Mouse (Mus musculus): ENCODE measurements around the gene Tmem184a. TPM values are rescaled to one million over a fixed set of nuclear protein-coding genes. Genes with fewer than 3 reads are reported as not detected.

The Tmem184a gene
- polyA plus RNA-seq, 1 experiment from 2014 or later: 72.0 TPM

DNA sequence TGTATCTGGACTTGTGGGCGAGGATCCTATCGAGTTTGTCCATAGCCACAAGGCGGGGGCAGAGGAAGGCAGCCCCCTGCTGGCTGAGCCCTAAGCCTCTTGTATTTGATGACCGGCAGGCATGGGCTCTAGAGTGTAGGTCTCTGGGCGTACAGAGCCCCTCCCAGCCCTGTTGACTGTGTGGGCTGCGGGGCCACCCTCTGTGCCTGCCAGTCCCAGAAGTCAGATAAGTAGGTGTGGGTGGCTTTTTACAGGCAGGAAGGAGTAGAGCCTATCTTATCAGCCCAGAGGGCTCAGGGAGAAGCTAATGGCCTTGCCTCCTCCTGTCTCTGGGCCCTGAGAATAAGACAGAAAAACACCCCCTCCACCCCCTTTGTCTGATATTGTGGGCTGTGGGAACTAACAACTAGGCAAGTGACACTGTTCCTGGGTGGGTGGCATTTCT, 15.6 kb downstream of the Tmem184a start:
- 0 out of 2 replicates have a peak, but pooled peaks cover 2% of the 10 kb centered on the region for H3K4me1 ChIP-seq (replicated peaks; ENCODE audit: control insufficient read depth, insufficient read depth)
- ATAC-seq (ENCODE audit: low FRiP score, low TSS enrichment) (peak; percentile 70), DNase-seq (ENCODE audit: low spot score) (peak; percentile 72)
- no peaks in the 10 kb centered on the region for H3K27me3 ChIP-seq (ENCODE audit: control insufficient read depth, insufficient read depth, low read length)
- TF ChIP-seq EP300 (optimal IDR thresholded peaks at IDR 0.05): no peak
- peak; percentile 51 for TF ChIP-seq CTCF (IDR thresholded peaks at IDR 0.05; ENCODE audit: low read depth)
- H3K9me3 ChIP-seq (ENCODE audit: control insufficient read depth, low read length): no peaks in the 10 kb centered on the region
- H3K4me2 ChIP-seq (replicated peaks; ENCODE audit: low read depth): no peak overlapping the region
- no peak overlapping the region for H3K4me3 ChIP-seq (ENCODE audit: low read depth, low read length)
- peaks cover 20% of the 10 kb centered on the region for H3K36me3 ChIP-seq (ENCODE audit: control insufficient read depth, insufficient read depth, low read length)
- H3K9ac ChIP-seq (ENCODE audit: low read length): no peak overlapping the region
- WGBS: 10% methylated on average over 6 of the region's 6 CpGs
- peak overlapping the region; percentile 5; the same call in 1 of the 2 replicates for H3K27ac ChIP-seq (replicated peaks)

DNA sequence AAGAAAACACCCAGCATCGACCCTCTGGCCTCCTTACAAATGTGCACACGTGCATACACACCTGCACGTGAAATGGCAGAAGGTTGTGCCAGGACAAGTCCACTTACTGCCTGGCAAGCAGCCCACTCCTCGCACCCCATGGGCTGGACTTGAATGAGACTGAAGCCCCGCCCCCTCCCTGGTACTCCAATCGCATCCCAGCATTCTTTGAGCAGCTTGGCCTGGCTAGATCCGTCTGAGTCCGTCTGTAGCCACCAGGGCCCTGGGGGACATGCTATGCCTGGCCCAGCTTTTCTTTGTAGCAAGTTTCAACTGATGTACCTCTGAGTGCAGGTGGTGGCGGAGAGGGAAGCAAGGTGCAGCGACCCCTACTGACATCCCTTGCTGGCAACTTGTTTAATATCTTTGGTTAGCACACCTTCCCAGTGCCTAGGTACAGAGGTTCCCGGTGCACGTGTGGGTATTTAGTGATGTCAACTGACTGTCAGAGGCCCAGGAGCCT, 16.1 kb downstream of the Tmem184a start:
- WGBS: 8% methylated on average over 12 of the region's 12 CpGs
- Histone ChIP-seq H3K27ac (replicated peaks) (peak overlapping the region; percentile 5; the same call in 1 of the 2 replicates), H3K4me1 (replicated peaks; ENCODE audit: control insufficient read depth, insufficient read depth) (0 out of 2 replicates have a peak, but pooled peaks cover 2% of the 10 kb centered on the region), H3K4me3 (ENCODE audit: low read depth, low read length) (no peak overlapping the region), H3K9me3 (ENCODE audit: control insufficient read depth, low read length) (no peaks in the 10 kb centered on the region), H3K27me3 (ENCODE audit: control insufficient read depth, insufficient read depth, low read length) (no peaks in the 10 kb centered on the region), H3K4me2 (replicated peaks; ENCODE audit: low read depth) (no peak overlapping the region), H3K9ac (ENCODE audit: low read length) (0 out of 2 replicates have a peak overlapping the region, but pooled peaks have one; percentile 43), H3K36me3 (ENCODE audit: control insufficient read depth, insufficient read depth, low read length) (peaks cover 21% of the 10 kb centered on the region)
- DNase-seq (ENCODE audit: low spot score) (peak; percentile 84), ATAC-seq (ENCODE audit: low FRiP score, low TSS enrichment) (peak; percentile 31)
- TF ChIP-seq CTCF (IDR thresholded peaks at IDR 0.05; ENCODE audit: low read depth) (peak; percentile 62; the same call in 1 of the 2 replicates), EP300 (optimal IDR thresholded peaks at IDR 0.05) (no peak)

DNA sequence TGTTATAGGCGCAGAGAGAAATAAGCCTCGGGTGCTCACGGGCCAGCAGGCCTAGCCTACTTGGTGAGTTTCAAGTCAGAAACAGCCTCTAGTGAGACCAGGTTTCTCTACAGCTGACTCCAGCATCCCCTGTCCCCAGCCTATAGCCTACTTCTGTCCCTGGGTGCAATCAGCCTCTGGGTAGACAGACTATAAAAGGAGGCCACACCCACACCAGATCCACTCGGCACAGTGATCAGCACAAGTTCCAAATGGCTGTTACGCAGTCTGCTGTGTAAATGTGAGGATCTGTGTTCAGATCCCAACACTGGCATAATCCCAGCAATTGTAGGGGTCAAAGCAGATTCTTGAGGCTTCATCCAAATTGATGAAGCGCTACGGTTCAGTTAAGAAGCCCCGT, 16.6 kb downstream of the Tmem184a start:
- no peaks in the 10 kb centered on the region for H3K27me3 ChIP-seq (ENCODE audit: control insufficient read depth, insufficient read depth, low read length)
- no peak overlapping the region for H3K4me3 ChIP-seq (ENCODE audit: low read depth, low read length)
- H3K9ac ChIP-seq (ENCODE audit: low read length): no peak overlapping the region
- no peak for DNase-seq (ENCODE audit: low spot score)
- H3K27ac ChIP-seq (replicated peaks): no peak overlapping the region
- 73% methylated on average over 8 of the region's 8 CpGs for WGBS
- peaks cover 2% of the 10 kb centered on the region; the same call in 1 of the 2 replicates for H3K4me1 ChIP-seq (replicated peaks; ENCODE audit: control insufficient read depth, insufficient read depth)
- H3K9me3 ChIP-seq (ENCODE audit: control insufficient read depth, low read length): no peaks in the 10 kb centered on the region
- no peak overlapping the region for H3K4me2 ChIP-seq (replicated peaks; ENCODE audit: low read depth)
- no peak for TF ChIP-seq CTCF (IDR thresholded peaks at IDR 0.05; ENCODE audit: low read depth)
- no peak for TF ChIP-seq EP300 (optimal IDR thresholded peaks at IDR 0.05)
- peaks cover 21% of the 10 kb centered on the region for H3K36me3 ChIP-seq (ENCODE audit: control insufficient read depth, insufficient read depth, low read length)
- ATAC-seq (ENCODE audit: low FRiP score, low TSS enrichment): peak; percentile 3; the same call in 1 of the 2 replicates

DNA sequence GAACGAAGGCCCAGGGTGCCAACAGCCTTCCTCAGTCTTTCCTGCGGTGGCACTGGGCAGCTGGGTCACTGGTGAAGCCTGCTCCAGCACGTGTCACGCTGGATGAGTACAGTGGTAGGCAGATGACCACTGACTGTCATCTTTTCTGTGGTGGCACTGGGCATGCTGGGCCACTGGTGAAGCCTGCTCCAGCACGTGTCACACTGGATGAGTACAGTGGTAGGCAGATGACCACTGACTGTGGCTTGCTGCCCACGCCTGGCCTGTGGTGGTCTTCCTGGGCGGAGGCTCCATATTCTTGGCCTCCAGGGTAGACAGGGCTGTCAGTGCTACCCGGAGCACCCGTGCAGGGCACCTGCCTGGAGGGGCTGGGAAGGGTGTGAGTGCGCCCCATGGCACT, 17.8 kb downstream of the Tmem184a start:
- Histone ChIP-seq H3K9ac (ENCODE audit: low read length) (no peak overlapping the region), H3K4me3 (ENCODE audit: low read depth, low read length) (no peak overlapping the region), H3K36me3 (ENCODE audit: control insufficient read depth, insufficient read depth, low read length) (peaks cover 21% of the 10 kb centered on the region), H3K27ac (replicated peaks) (no peak overlapping the region), H3K4me2 (replicated peaks; ENCODE audit: low read depth) (no peak overlapping the region), H3K4me1 (replicated peaks; ENCODE audit: control insufficient read depth, insufficient read depth) (peaks cover 13% of the 10 kb centered on the region), H3K9me3 (ENCODE audit: control insufficient read depth, low read length) (no peaks in the 10 kb centered on the region), H3K27me3 (ENCODE audit: control insufficient read depth, insufficient read depth, low read length) (no peaks in the 10 kb centered on the region)
- ATAC-seq (ENCODE audit: low FRiP score, low TSS enrichment) (no peak), DNase-seq (ENCODE audit: low spot score) (no peak)
- WGBS: 93% methylated on average over 10 of the region's 10 CpGs
- no peak for TF ChIP-seq CTCF (IDR thresholded peaks at IDR 0.05; ENCODE audit: low read depth)
- no peak for TF ChIP-seq EP300 (optimal IDR thresholded peaks at IDR 0.05)

DNA sequence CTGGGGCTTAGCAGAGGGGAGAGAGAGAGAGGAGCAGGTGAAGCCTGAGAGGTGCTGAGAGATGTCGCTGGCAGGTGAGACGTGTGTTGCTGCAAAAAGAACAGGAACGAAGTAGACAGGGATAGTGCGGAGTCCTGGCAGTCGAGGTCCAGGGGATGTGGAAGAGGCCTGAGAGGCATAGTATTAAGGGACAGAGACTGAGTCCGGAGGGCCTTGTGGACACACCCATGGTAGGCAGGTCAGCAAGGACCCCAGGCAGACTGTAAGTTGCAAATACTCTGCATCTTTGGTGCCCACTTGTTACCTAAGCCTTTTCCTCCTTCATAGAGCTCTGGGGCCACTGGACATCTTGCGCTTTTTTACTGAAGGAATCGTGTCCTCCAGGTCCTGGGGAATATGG, 18.5 kb downstream of the Tmem184a start:
- 91% methylated on average over 8 of the region's 8 CpGs for WGBS
- Histone ChIP-seq H3K9me3 (ENCODE audit: control insufficient read depth, low read length) (no peaks in the 10 kb centered on the region), H3K4me3 (ENCODE audit: low read depth, low read length) (no peak overlapping the region), H3K27me3 (ENCODE audit: control insufficient read depth, insufficient read depth, low read length) (no peaks in the 10 kb centered on the region), H3K27ac (replicated peaks) (no peak overlapping the region), H3K4me2 (replicated peaks; ENCODE audit: low read depth) (no peak overlapping the region), H3K4me1 (replicated peaks; ENCODE audit: control insufficient read depth, insufficient read depth) (peaks cover 13% of the 10 kb centered on the region), H3K9ac (ENCODE audit: low read length) (no peak overlapping the region), H3K36me3 (ENCODE audit: control insufficient read depth, insufficient read depth, low read length) (peaks cover 21% of the 10 kb centered on the region)
- DNase-seq (ENCODE audit: low spot score): no peak
- TF ChIP-seq EP300 (optimal IDR thresholded peaks at IDR 0.05): no peak
- TF ChIP-seq CTCF (IDR thresholded peaks at IDR 0.05; ENCODE audit: low read depth): no peak
- no peak for ATAC-seq (ENCODE audit: low FRiP score, low TSS enrichment)

DNA sequence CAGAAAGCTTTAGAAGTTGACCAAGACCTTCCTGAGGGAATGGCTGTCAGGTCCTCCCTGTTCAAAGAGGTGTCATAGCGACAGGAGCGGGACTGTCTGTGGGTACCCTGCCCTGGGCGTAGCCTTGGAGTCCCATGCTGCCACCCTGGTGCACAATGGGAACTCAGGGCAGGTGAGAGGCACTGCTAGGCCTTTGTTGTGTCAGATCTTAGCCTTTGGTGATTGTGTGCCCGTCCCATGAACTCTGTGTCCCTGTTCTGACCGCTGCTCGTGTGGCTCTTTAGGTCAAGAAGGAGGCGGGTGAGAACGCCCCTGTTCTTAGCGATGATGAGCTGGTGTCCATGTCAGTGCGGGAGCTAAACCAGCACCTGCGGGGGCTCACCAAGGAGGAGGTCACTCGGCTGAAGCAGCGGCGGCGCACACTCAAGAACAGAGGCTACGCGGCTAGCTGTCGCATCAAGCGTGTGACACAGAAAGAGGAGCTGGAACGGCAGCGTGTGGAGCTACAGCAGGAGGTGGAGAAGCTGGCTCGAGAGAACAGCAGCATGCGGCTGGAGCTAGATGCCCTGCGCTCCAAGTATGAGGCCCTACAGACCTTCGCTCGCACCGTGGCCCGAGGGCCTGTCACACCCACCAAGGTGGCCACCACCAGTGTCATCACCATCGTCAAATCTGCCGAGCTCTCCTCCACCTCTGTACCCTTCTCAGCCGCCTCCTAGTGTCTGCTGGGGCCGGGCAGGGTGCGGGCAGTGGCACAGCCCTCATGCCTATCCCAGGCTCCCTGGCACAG, 19.7 kb downstream of the Tmem184a start:
- WGBS: 92% methylated on average over 33 of the region's 33 CpGs
- H3K4me1 ChIP-seq (replicated peaks; ENCODE audit: control insufficient read depth, insufficient read depth): peaks cover 19% of the 10 kb centered on the region
- ATAC-seq (ENCODE audit: low FRiP score, low TSS enrichment) (no peak), DNase-seq (ENCODE audit: low spot score) (no peak)
- H3K27ac ChIP-seq (replicated peaks): no peak overlapping the region
- no peak for TF ChIP-seq CTCF (IDR thresholded peaks at IDR 0.05; ENCODE audit: low read depth)
- H3K27me3 ChIP-seq (ENCODE audit: control insufficient read depth, insufficient read depth, low read length): no peaks in the 10 kb centered on the region
- peaks cover 21% of the 10 kb centered on the region for H3K36me3 ChIP-seq (ENCODE audit: control insufficient read depth, insufficient read depth, low read length)
- no peak overlapping the region for H3K4me3 ChIP-seq (ENCODE audit: low read depth, low read length)
- no peak overlapping the region for H3K9ac ChIP-seq (ENCODE audit: low read length)
- no peaks in the 10 kb centered on the region for H3K9me3 ChIP-seq (ENCODE audit: control insufficient read depth, low read length)
- no peak overlapping the region for H3K4me2 ChIP-seq (replicated peaks; ENCODE audit: low read depth)
